Mouse (Mus musculus) c-Kit-positive CD71-positive TER-119-positive erythroid progenitor cells, embryonic 14.5 days (primary cell): ENCODE results near the gene Tspo.

ENCODE experiments used
- DNase-seq: peaks from one replicate; pipeline ENCODE4 v3.0.0-alpha.2; 2013; ENCODE audit warnings: low spot score

The Tspo gene

GRCm38 (mm10) chr15:83583419-83584156 lies 20.2 kb downstream of the Tspo start:
- no peak for DNase-seq

DNA sequence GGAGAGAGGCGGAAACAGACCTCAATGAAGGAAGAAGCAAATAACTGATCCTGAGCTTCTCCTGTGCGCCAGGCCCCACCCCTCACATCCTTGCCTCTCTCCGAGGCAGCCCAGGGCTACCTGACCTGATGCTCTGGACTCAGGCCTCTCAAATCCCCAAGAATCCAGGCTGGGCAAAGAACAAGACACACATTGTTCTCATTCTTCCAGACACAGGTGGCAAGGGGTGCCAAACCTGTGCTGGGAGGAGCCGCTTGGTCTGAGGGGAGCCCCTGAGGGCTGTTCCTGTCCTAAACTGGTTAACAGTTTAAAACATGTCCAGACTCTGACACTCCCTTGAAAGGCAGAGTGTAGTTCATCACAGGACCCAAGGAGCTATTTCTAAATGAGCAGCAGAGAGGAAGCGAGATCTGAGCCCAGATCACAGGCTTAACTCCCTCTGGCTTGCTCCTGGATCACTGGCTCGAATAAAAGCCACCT lies 21.4 kb downstream of the Tspo start:
- DNase-seq: no peak

GRCm38 (mm10) chr15:83590841-83591240 lies 27.4 kb downstream of the Tspo start:
- DNase-seq: no peak

DNA sequence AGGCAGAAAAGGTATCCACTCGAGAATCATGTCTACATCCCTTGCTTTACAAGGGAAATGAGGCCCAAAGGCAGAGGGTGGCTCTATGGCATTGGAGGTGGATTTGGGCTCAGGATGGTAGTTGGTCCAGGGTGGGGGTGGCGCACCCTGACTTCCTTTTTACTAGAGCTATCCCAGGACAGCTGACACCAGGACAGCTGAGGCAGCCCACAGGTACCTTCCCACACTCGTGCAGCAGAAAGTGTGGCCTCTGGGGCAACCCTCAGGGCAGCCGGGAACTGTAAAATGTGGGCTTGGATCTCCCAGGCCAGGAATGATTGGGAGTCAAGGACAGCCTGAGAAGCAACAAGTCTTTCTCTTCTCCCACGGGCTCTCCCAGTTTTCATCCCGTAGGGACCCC lies 28.4 kb downstream of the Tspo start:
- no peak for DNase-seq

- peak; percentile 78 for DNase-seq
Measured at GRCm38 (mm10) chr15:83592260-83593188, 29.1 kb downstream of the Tspo start.

GRCm38 (mm10) chr15:83593189-83593585 lies 29.8 kb downstream of the Tspo start:
- DNase-seq: no peak

DNA sequence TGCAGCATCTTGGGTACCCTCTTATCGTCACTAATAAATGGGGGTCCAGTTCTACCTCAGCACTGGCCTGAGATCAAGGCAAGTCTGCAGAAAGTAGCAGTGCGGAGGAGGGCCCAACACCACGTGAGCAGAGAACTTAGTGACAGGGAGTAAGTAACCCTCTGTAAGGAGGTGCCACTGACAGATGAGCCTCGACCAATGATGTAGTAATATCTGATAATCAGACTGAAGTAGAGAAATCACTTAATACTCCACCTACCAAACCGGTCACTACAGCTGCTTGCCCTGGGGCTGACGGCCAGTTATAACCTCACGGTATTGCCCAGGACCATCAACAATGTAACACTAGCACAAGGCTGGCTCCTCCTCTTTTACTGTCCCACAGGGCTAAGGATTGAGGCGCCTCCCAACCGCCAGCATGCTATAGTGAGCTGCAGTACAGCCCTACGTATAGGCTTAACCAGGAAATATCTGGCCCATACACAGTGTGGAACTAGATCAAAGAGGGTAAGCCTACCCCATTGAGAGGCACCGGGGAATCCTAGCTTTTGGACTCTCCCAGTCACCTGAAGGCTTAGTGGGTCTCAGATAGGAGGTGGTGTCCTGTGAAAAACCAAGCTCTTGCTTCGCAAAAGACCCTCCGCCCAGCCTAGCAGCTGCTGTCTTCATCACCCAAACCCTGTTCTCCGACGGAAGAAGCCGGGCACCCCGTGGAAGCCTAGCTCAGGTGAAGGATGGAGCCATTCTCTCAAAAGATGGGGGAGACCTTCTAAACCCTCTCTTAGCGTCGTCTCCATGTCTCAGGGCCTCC lies 30.5 kb downstream of the Tspo start:
- DNase-seq: peak; percentile 73

DNA sequence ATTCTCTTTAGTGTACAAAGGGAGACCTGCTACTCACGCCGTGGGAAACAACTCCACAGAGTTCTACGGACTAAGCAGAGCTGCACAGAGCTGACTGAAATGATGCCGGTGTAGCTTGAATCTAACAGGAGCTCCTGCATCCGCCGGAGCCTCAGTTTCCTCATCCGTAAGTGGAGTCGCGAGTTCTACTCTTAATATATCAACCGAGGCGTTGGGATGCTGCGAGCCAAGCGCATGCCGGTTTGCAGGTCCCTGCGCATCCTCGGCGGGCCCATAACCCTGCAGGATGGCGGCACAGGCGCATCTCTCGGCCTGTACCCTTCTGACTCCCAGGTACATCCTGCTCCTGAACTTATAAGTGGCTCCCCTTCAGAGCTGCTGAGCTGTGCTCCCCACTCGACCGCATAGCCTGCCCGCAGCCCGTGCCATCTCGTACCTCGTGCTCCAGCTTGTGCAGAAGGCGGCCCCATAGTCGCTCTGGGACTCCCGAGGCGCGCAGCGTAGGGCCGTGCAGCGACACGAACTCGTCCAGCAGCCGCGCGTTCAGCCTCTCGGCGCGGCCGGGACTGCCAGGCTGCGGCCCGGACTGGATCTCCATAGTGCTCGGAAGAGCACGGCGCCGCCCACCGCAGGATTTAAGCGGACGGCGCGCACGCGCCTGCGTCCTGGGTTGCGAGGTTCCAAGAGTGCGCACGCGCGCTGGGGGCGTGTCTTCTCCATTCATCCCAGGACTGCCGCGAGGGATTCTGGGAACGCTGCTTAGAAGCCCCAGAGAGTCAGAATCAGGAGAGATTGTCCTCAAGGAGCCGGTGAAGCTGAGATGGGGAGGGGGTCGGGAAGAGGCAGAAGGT lies 31.3 kb downstream of the Tspo start, which contains the start of gene Ttll12:
Gene Ttll12, minus strand, starts transcription at position 645 of the 851 bp plus-strand sequence.
- peak; percentile 98 for DNase-seq

DNA sequence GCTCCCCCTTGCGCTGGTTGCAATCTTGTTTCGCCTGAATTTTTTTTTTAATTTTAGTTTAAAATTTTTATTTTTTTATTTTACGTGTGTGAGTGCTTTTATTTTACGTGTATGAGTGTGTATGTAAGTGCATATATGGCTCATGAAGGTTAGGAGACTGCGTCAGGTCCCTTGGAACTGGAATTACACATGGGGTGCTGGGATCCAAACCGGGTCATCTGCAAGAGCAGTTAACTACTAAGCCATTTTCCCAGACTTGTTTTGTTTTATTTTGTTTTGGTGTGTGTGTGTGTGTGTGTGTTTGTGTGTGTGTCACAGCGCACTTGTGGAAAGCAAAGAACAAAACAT lies 31.9 kb downstream of the Tspo start:
- DNase-seq: no peak

GRCm38 (mm10) chr15:83596833-83597232 lies 33.4 kb downstream of the Tspo start:
- DNase-seq: no peak

DNA sequence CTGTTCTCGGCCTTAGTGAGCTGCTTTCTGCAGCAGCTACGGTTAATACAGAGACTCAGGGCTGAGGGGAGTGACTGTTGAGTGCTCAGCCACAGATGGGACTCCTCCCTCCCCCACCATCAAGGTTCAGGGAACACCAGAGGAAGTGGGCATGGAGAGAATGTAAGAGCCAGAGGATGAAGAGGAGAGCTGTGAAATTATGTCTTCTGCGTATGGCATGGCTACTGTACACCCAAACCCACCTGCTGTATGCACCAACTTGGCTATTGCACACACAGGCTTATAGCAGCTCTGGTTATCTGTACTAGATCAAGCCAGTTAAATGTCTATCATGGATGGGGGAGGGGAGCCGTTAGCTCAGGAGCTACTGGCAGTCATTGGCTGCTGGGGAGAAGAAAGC lies 37.8 kb downstream of the Tspo start:
- no peak for DNase-seq

DNA sequence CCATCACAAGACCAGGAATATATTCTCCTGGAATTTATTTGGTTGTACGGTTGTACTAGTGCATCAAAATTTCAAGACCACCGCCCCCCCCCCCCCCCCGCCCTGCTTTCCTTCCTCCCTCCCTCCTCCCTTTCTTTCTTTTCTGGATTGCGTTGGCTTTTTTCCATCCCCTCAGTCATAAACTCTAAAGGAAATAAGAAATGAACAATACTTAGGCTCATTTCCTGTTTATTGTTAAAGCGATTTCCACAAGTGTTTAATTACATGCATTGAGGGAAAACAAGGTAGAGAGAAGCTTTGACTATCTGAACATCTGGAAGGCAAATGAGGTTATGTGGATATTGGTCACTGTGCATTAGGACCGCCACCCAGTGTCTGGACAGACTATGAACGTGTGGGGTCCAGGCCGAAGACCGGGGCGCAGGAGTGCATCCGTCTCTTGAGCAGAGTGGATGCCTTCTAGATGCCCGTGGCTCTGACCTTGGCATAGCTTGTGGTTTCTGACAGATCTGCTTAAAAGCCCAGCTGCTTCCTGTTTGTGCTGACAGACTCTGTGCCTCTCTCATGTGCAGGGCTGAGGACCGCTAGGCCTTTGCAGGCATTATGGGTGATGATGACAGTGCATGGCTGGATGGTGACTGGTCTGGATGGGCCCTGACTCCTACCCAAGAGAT lies 39.1 kb downstream of the Tspo start:
- no peak for DNase-seq

GRCm38 (mm10) chr15:83603046-83603396 lies 39.6 kb downstream of the Tspo start:
- no peak for DNase-seq

DNA sequence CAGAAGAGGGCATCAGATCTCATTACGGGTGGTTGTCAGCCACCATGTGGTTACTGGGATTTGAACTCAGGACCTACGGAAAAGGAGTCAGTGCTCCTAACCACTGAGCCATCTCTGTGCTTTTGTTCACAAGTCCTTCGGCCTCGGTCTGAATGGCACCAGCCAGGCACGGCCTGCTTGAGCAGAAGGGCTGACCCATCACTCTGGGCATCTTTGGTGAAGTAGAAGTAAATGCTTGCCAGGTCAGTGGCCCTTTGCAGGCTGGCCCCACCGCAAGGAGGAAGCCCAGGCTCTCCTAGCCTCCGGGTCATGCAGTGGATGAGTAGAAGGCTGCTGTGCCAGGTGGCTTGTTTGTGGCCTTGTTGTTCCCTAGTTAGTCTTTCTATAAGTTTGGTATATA lies 40.0 kb downstream of the Tspo start:
- DNase-seq: no peak

- DNase-seq: no peak
Measured at GRCm38 (mm10) chr15:83606216-83606615, 42.8 kb downstream of the Tspo start.

DNA sequence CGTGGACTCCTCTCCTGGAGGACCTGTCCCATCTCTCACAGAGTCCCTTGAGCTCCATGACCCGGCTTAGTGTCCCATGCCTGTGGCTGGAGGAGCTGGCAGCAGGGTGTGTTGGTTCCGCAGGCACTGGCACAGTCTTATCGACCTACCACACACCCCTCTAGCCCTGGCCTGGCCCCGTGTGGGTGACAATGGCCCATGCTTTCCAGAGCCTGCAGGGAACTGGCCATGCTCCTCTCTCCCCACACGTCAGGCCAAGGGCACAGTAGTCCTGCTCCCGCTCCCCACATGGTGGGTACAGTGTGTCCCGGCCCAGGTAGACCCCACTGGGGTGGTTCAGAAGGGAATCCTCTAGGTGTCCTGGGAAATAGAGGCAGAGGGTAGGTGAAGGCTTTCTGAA lies 43.3 kb downstream of the Tspo start:
- peak; percentile 56 for DNase-seq

- DNase-seq: peak; percentile 83
Measured at GRCm38 (mm10) chr15:83607115-83607802, 43.9 kb downstream of the Tspo start.

DNA sequence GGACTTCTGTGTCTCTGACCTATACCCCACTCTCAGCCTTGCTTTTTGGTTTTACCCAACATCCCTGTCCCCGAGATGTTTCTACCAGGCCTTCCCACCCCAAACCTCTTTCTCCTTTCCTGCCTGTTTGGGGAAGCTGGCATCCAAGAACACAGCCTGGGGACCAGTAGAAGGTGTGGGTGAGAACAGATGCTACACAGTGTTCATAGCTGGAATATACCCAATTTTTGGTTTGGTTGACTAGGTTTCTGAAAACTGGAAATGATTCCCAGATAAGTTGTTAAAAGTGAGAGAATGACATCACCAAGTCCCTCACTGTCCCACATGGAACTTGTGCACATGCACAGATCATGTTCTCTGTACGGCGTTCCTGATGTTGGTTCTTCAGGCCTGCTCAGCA lies 51.9 kb downstream of the Tspo start:
- DNase-seq: no peak
